Mouse (Mus musculus) stomach, embryonic 16.5 days (tissue): Measurements from ENCODE around the gene Atg101. TPM values are rescaled to one million over a fixed set of nuclear protein-coding genes. Genes with fewer than 3 reads are reported as not detected.
A peak's percentile ranks its signal among the peaks of the same experiment; 100 is the strongest.

Experiments
- ATAC-seq: fragments of 200-750 bp; cut with Nextera tagmentation; 2 replicates; pipeline ENCODE4 v1.8.0; 2017; ENCODE audit warnings: moderate number of reproducible peaks, moderate TSS enrichment; ENCODE audit not compliant: insufficient read depth, low FRiP score
- H3K27ac ChIP-seq: fragments of 300-500 bp; sonication (generic); 2 replicates; pipeline ENCODE4 v1.5.1; 2014; ENCODE audit warnings: low read length
- H3K27me3 ChIP-seq: fragments of 300-500 bp; sonication (generic); 2 replicates; pipeline ENCODE4 v1.6.1; 2014; ENCODE audit warnings: low read length, control low read depth, mixed read lengths; ENCODE audit not compliant: control insufficient read depth, insufficient read depth
- H3K36me3 ChIP-seq: fragments of 300-500 bp; sonication (generic); 2 replicates; pipeline ENCODE4 v1.6.1; 2014; ENCODE audit warnings: low read length; ENCODE audit not compliant: control insufficient read depth, insufficient read depth
- H3K4me1 ChIP-seq: fragments of 300-500 bp; sonication (generic); 2 replicates; pipeline ENCODE4 v1.6.1; 2014; ENCODE audit warnings: low read length, control low read depth, mixed read lengths; ENCODE audit not compliant: control insufficient read depth, insufficient read depth
- H3K4me2 ChIP-seq: fragments of 300-500 bp; sonication (generic); 2 replicates; pipeline ENCODE4 v1.6.1; 2014; ENCODE audit warnings: low read depth, low read length, mixed read lengths
- H3K4me3 ChIP-seq: fragments of 300-500 bp; sonication (generic); replicated peaks from 2 replicates; pipeline ENCODE4 v1.5.1; 2014; ENCODE audit warnings: mild to moderate bottlenecking, low read length
- H3K9ac ChIP-seq: fragments of 300-500 bp; sonication (generic); 2 replicates; pipeline ENCODE4 v1.6.1; 2014; ENCODE audit warnings: low read length
- H3K9me3 ChIP-seq: fragments of 300-500 bp; sonication (generic); replicated peaks from 2 replicates; pipeline ENCODE4 v1.6.1; 2016; ENCODE audit warnings: low read length, control low read depth; ENCODE audit not compliant: control insufficient read depth
- WGBS: fragments of 180-500 bp; shearing (Covaris S2); extraction: QIAGEN DNeasy Blood & Tissue Kit; methylation state at CpG from one replicate; pipeline ENCODE4 v1.1.7; 2014; 5-methylcytosine and 5-hydroxymethylcytosine counted together
- polyA plus RNA-seq: library from polyadenylated mRNA; unstranded; fragments of >200 nt; fragmentation: Nextera tagmentation; extraction: Ambion mirVana; gene quantifications from 2 replicates; pipeline ENCODE4 v1.2.1, GENCODE M21; 2015

Gene Atg101
- polyA plus RNA-seq, 1 experiment from 2014 or later = 66.9 TPM

DNA sequence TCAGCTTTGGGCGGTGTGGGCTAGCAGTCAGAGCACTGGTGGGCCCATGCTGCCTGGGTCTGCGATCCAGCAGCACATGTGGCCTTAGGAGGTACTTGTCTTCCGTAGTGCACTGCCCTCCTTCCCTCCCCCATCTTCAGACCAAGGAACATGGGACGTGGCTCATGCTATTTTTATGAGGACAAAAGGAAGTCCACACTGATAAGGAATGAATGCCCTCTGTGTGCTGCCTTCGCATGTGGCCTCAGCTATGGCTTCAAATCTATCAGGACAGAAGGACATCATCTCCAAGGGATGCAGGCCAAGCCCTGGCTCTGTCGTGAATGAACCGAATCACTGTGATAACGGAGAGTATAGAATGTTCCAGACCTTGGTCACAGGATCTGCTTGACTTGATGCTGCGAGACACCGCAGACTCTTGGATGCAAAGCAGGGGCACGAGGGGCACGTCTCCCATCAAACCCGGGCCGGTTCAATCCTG is 15.4 kb downstream of the Atg101 start:
- peaks cover 14% of the 10 kb centered on the region for H3K4me1 ChIP-seq
- no peak overlapping the region for H3K4me2 ChIP-seq
- H3K9me3 ChIP-seq = no peaks in the 10 kb centered on the region
- no peaks in the 10 kb centered on the region for H3K27me3 ChIP-seq
- no peak overlapping the region for H3K4me3 ChIP-seq
- no peak overlapping the region for H3K27ac ChIP-seq
- ATAC-seq = no peak
- H3K36me3 ChIP-seq = no peaks in the 10 kb centered on the region
- 74% methylated on average over 14 of the region's 14 CpGs for WGBS
- H3K9ac ChIP-seq = no peak overlapping the region

DNA sequence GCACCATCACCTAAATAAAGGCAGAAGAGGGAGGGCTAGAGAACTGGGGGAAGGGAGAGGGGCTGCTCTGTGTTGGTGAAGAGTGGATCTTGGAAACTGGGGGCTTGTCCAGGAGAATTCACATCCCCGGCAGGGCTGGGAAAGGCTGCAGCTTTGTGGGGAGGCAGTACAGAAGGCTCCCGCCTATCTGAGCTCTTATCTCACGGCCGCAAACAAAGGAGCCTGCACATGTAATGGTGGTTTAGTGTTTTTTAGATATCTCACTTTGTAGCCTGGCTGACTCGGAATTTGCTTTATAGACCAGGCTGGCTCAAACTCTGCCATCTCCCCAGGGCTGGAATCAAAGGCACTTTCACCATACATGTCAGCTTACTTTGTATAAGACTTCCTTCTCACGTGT is 16.1 kb downstream of the Atg101 start:
- WGBS = 56% methylated on average over 6 of the region's 6 CpGs
- no peaks in the 10 kb centered on the region for H3K36me3 ChIP-seq
- H3K4me2 ChIP-seq = no peak overlapping the region
- H3K4me3 ChIP-seq = no peak overlapping the region
- H3K9ac ChIP-seq = no peak overlapping the region
- ATAC-seq = no peak
- H3K27me3 ChIP-seq = no peaks in the 10 kb centered on the region
- H3K4me1 ChIP-seq = peaks cover 8% of the 10 kb centered on the region; the same call in 1 of the 2 replicates
- H3K27ac ChIP-seq = no peak overlapping the region
- no peaks in the 10 kb centered on the region for H3K9me3 ChIP-seq

DNA sequence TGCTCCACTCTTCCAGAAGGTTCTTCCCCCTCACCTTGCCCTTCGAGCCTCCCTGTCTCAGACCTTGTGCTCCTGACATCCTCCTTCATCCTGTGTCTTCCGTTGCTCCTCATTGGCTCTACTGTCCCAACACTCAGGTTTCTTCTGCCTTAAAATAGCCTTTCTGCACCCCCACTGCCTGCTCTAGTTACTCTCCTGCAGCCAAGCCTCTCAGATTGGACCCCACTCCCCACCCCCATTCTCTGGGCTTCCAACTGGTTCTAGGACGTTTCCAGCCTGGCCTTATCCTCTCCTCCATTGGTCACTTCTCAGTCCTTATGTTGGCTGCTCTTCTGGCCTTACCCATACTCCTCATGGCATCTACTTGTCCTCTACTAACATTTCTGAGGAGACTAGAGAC is 18.1 kb downstream of the Atg101 start:
- Histone ChIP-seq H3K27ac (no peak overlapping the region), H3K4me3 (no peak overlapping the region), H3K4me1 (no peaks in the 10 kb centered on the region), H3K9me3 (no peaks in the 10 kb centered on the region), H3K4me2 (no peak overlapping the region), H3K36me3 (no peaks in the 10 kb centered on the region), H3K9ac (no peak overlapping the region), H3K27me3 (no peaks in the 10 kb centered on the region)
- 79% methylated on average over 3 of the region's 3 CpGs for WGBS
- ATAC-seq = no peak

DNA sequence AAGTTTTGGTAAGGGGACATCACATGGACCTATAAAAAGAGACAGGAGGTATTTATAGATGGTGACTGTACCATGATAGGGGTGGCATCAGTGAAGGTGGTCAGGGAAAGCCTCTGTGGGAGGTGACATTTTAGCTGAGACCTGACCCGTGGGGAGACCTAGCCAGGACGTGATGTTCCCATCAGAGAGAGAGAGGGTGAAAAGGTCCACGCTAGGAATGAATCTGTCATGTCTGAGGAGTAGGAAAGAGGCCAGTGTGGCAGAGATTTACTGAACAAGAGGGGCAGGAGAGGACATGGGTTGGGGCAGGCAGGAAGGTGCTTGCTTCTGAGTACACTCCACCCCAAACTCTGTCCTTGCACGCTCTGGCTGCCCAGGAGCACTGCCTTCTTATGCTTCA is 19.8 kb downstream of the Atg101 start:
- Histone ChIP-seq H3K9ac (no peak overlapping the region), H3K27ac (no peak overlapping the region), H3K4me2 (no peak overlapping the region), H3K9me3 (no peaks in the 10 kb centered on the region), H3K36me3 (no peaks in the 10 kb centered on the region), H3K4me1 (peaks cover 3% of the 10 kb centered on the region), H3K4me3 (no peak overlapping the region), H3K27me3 (no peaks in the 10 kb centered on the region)
- no peak for ATAC-seq
- 85% methylated on average over 4 of the region's 4 CpGs for WGBS

DNA sequence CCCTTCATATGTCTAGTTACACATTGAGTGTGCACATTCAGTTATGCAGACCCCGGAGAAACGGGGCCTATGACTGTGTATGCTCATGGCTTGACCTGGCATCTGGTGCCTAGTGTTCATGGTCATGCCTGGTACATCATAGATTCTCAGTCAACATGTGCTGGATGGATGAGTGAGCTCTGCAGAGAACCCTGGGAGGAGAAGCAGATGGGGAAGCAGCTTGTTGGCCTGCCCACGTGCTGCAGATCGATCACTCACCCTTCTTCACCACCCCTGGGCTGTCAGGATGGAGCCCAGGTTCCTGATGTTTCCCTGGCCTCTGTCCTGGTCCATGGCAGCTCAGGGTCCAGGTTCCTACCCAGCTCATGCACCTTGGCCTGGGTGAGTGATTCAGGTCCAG is 22.4 kb downstream of the Atg101 start:
- WGBS = 85% methylated on average over 4 of the region's 4 CpGs
- Histone ChIP-seq H3K4me3 (no peak overlapping the region), H3K4me2 (no peak overlapping the region), H3K9me3 (no peaks in the 10 kb centered on the region), H3K4me1 (peaks cover 13% of the 10 kb centered on the region), H3K27me3 (no peaks in the 10 kb centered on the region), H3K36me3 (no peaks in the 10 kb centered on the region), H3K9ac (no peak overlapping the region), H3K27ac (no peak overlapping the region)
- no peak for ATAC-seq

DNA sequence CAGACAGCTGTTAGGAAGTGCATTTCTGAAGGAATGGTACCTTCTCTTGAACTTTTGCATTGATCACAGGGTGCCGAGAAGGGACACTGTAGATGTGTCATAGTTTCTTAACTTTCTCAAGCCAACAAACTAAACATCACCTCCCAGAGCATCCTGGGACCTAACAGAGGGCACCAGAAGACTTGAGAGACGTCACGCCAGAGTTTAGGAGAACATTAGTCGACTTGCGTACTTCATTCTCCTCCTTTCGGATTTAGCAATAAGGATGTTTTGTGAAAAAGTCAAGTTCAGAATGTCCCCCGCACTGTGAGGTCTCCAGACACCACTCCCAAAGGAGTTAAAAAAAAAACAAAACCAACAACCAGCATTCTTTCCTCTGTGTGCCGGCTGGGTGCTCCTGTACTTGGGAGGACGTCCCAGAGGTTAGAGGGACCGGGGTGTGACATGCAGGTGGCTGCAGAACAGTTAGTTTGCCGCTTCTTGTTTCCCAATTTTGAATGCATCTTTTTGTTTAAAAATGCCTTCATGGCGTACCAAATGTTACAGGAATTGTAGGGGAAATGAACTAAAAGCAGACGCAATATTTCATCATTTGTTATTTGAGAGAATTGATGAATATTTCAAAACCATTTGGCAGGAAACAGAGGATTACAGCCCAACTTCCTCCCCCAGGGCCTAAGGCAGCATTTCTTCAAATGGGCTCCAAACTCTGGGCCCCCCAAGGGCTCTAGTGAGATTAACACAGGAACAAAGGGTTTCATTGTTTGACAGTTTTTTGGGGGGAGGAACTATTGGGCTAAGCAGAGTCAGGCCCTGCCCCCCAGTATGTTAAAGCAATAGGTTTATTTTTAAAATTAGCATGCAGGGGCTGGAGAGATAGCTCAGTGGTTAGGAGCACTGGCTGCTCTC is 24.6 kb downstream of the Atg101 start:
- peak overlapping the region; percentile 49 for H3K27ac ChIP-seq
- H3K4me1 ChIP-seq = peaks cover 13% of the 10 kb centered on the region

DNA sequence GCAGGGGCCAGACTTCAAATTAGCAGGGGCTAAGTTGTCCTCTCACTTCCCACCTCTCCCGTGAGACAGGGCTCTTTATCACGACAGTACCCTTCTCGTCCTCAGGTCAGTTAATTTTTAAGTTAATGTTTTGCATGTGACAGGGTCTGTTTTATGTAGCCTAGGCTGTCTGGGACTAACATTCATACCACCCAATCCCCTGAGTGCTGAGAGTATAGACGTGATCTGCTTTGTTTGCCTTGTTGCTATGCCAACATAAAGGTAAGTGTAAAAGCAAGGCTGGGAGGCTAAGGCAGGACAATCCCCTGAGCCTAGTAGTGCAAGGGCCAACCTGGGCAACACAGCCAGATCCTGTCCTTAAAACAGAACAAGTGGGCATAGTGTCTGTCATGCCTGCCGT is 25.4 kb downstream of the Atg101 start:
- ATAC-seq = no peak
- Histone ChIP-seq H3K27ac (peak overlapping the region; percentile 21), H3K9me3 (no peaks in the 10 kb centered on the region), H3K36me3 (no peaks in the 10 kb centered on the region), H3K9ac (no peak overlapping the region), H3K4me3 (no peak overlapping the region), H3K27me3 (no peaks in the 10 kb centered on the region), H3K4me2 (no peak overlapping the region), H3K4me1 (peaks cover 13% of the 10 kb centered on the region)
- 28% methylated on average over 5 of the region's 5 CpGs for WGBS

More for the DNA sequence above, 24.6 kb downstream of the Atg101 start:
- ATAC-seq = no peak; the same call in 1 of the 2 replicates
- no peak overlapping the region for H3K4me2 ChIP-seq
- WGBS = 37% methylated on average over 13 of the region's 13 CpGs
- H3K9ac ChIP-seq = peak overlapping the region; percentile 26; the same call in 1 of the 2 replicates
- H3K9me3 ChIP-seq = no peaks in the 10 kb centered on the region
- H3K4me3 ChIP-seq = no peak overlapping the region
- no peaks in the 10 kb centered on the region for H3K36me3 ChIP-seq
- no peaks in the 10 kb centered on the region for H3K27me3 ChIP-seq

DNA sequence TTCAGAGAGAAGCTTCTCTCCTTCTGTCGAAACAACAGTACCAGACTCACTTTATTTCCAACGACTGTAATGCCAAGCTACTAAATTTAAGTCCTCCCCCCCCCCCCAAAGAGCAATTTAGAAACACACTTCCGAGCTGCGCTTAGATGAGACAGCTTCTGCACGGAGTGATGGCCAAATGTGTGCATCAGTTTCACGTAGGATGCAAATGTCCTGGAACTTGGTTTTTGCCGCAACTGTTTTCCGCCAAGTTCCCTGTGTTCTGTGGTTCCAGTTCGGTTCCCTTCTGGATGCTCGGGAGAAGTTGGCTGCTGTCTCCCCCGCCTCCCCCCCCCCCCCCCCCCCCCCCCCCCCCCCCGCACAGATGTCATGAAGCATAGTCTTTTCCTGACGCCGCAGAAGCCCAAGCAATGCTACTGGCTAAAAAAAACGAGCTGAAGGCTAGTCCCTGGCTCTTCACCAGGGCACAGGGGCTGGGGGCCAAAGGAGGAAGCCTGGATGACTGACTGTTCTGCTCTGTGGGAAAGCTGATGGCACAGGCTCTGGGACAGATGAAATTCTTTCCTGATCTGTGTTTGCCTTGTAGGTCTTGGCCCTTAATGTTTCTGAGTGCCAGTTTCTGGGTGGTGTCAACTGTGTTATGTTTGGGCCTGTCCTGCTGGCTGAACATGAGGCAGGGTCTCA is 27.2 kb downstream of the Atg101 start:
- Histone ChIP-seq H3K27me3 (no peaks in the 10 kb centered on the region), H3K9ac (no peak overlapping the region), H3K4me2 (no peak overlapping the region), H3K4me1 (peaks cover 16% of the 10 kb centered on the region), H3K4me3 (no peak overlapping the region), H3K9me3 (no peaks in the 10 kb centered on the region), H3K36me3 (no peaks in the 10 kb centered on the region), H3K27ac (no peak overlapping the region)
- WGBS = 44% methylated on average over 13 of the region's 15 CpGs
- ATAC-seq = no peak

DNA sequence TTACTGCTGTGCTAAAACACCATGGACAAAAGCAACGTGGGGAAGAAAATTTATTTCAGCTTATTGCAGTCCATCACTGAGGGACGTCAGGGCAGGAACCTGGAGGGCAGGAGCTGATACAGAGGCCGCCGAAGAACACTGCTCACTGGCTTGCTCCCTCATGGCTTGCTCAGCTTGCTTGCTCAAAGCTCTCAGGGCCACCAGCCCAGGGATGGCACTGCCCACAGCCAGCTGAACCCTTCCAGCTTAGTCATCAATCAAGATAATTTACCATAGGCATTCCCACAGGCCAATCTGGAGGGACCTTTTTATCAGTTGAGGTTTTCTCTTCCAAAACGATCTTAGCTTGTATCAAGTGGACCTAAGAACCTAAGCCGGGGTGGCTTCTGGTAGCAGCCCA is 27.9 kb downstream of the Atg101 start:
- no peaks in the 10 kb centered on the region for H3K9me3 ChIP-seq
- WGBS = 69% methylated on average over 6 of the region's 6 CpGs
- no peak overlapping the region for H3K4me2 ChIP-seq
- H3K9ac ChIP-seq = no peak overlapping the region
- no peak for ATAC-seq
- no peak overlapping the region for H3K4me3 ChIP-seq
- H3K27ac ChIP-seq = no peak overlapping the region
- H3K4me1 ChIP-seq = peaks cover 16% of the 10 kb centered on the region
- H3K27me3 ChIP-seq = no peaks in the 10 kb centered on the region
- no peaks in the 10 kb centered on the region for H3K36me3 ChIP-seq
